In the genomic region with DNA sequence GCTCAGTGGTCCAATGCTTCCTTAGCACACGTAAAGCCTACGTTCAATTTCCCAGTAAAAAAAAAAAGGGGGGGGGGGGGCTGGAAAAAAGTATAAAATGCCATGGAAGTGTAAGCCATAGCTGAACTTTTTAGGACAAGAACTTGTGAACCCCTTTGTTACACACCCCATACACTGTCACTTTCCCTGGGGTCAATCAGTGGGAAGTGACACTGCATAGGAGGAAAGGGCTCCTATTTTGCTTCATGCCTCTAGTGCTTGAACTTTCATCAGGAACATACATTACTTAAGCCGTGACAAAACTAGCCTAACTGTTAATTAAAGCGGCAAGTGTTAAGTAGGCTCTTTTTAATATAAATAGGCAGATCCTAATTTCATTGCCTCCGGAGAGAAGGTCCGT, we compare ENCODE assay signal across 8 mouse cellular contexts. TPM values are rescaled to one million over a fixed set of nuclear protein-coding genes. Genes with fewer than 3 reads are reported as not detected.
DNase-seq lines count a peak whose midpoint lies in the region; ATAC-seq and TF ChIP-seq lines count a peak whose summit lies in the region.

No protein-coding gene starts in this region.

- H3K27ac ChIP-seq in heart, embryonic 10.5 days = peak overlapping the region; percentile 93
- peak overlapping the region; percentile 68; the same call in 1 of the 2 replicates for H3K27ac ChIP-seq in forebrain, embryonic 14.5 days (ENCODE audit: low read depth, low read length)
- peak overlapping the region; percentile 87 for H3K27ac ChIP-seq in liver, embryonic 15.5 days (replicated peaks)

- no peak for TF ChIP-seq CTCF in C2C12 (IDR thresholded peaks at IDR 0.05; ENCODE audit: control insufficient read depth, insufficient read depth, insufficient read length)

- no peaks in the 10 kb centered on the region for H3K27me3 ChIP-seq in heart, embryonic 10.5 days (ENCODE audit: insufficient read depth, poor library complexity, severe bottlenecking)
- H3K27me3 ChIP-seq in C2C12 (ENCODE audit: control insufficient read depth, insufficient read depth, insufficient read length) = no peaks in the 10 kb centered on the region
- H3K27me3 ChIP-seq in forebrain, embryonic 14.5 days (replicated peaks; ENCODE audit: control insufficient read depth, insufficient read depth, low read length) = no peaks in the 10 kb centered on the region
- no peaks in the 10 kb centered on the region for H3K27me3 ChIP-seq in liver, embryonic 15.5 days

- no peak for ATAC-seq in forebrain, embryonic 14.5 days
- ATAC-seq in liver, embryonic 15.5 days (ENCODE audit: insufficient read depth) = no peak
- ATAC-seq in monocyte, adult 5-6 weeks (replicated peaks; ENCODE audit: insufficient number of reproducible peaks, low FRiP score, low TSS enrichment, poor library complexity, severe bottlenecking) = no peak

- H3K4me2 ChIP-seq in forebrain, embryonic 14.5 days (ENCODE audit: low read length) = peak overlapping the region; percentile 61
- peak overlapping the region; percentile 85 for H3K4me2 ChIP-seq in liver, embryonic 15.5 days

- no peak overlapping the region for H3ac ChIP-seq in C2C12 (ENCODE audit: control insufficient read depth, insufficient read length, low read depth)

- H3K9ac ChIP-seq in forebrain, embryonic 14.5 days (ENCODE audit: low read length) = peak overlapping the region; percentile 58
- H3K9ac ChIP-seq in liver, embryonic 15.5 days = peak overlapping the region; percentile 60

- H3K4me3 ChIP-seq in heart, embryonic 10.5 days = peak overlapping the region; percentile 88
- peak overlapping the region; percentile 32 for H3K4me3 ChIP-seq in C2C12 (ENCODE audit: insufficient read depth, poor library complexity, severe bottlenecking)
- peak overlapping the region; percentile 48 for H3K4me3 ChIP-seq in forebrain, embryonic 14.5 days (ENCODE audit: low read depth, low read length)
- H3K4me3 ChIP-seq in liver, embryonic 15.5 days (replicated peaks) = peak overlapping the region; percentile 91

- peaks cover 8% of the 10 kb centered on the region; the same call in 1 of the 2 replicates for H3K4me1 ChIP-seq in heart, embryonic 10.5 days
- H3K4me1 ChIP-seq in forebrain, embryonic 14.5 days (ENCODE audit: control insufficient read depth, insufficient read depth, low read length) = peaks cover 5% of the 10 kb centered on the region; the same call in 1 of the 2 replicates
- H3K4me1 ChIP-seq in liver, embryonic 15.5 days (replicated peaks) = peaks cover 46% of the 10 kb centered on the region

- WGBS in heart, embryonic 10.5 days = 31% methylated on average over 6 of the region's 6 CpGs
- WGBS in forebrain, embryonic 14.5 days = 27% methylated on average over 6 of the region's 6 CpGs
- WGBS in liver, embryonic 15.5 days (ENCODE audit: insufficient replicate concordance) = 31% methylated on average over 6 of the region's 6 CpGs

- DNase-seq in heart, embryonic 10.5 days (ENCODE audit: low spot score) = no peak
- no peak for DNase-seq in heart, adult 9 months (ENCODE audit: low spot score in 2 of 2)
- DNase-seq in forebrain, embryonic 14.5 days (ENCODE audit: low spot score) = no peak
- DNase-seq in adrenal gland, postnatal 14 days = no peak
- DNase-seq in frontal cortex, postnatal 25 days (ENCODE audit: low spot score in 2 of 2) = no peak

- peaks cover 10% of the 10 kb centered on the region for H3K79me2 ChIP-seq in C2C12 (ENCODE audit: control insufficient read depth, insufficient read depth)

- H3K9me3 ChIP-seq in heart, embryonic 10.5 days = no peaks in the 10 kb centered on the region
- H3K9me3 ChIP-seq in forebrain, embryonic 14.5 days (replicated peaks; ENCODE audit: control insufficient read depth, low read length) = no peaks in the 10 kb centered on the region
- no peaks in the 10 kb centered on the region for H3K9me3 ChIP-seq in liver, embryonic 15.5 days (replicated peaks)

- no peaks in the 10 kb centered on the region for H3K36me3 ChIP-seq in heart, embryonic 10.5 days
- H3K36me3 ChIP-seq in C2C12 (ENCODE audit: control insufficient read depth, insufficient read depth) = no peaks in the 10 kb centered on the region
- H3K36me3 ChIP-seq in forebrain, embryonic 14.5 days (ENCODE audit: control insufficient read depth, insufficient read depth, low read length) = no peaks in the 10 kb centered on the region
- peaks cover 18% of the 10 kb centered on the region for H3K36me3 ChIP-seq in liver, embryonic 15.5 days (replicated peaks)

- no peaks in the 10 kb centered on the region for H3K79me3 ChIP-seq in C2C12 (ENCODE audit: low read depth)

TF ChIP-seq in C2C12, 6 proteins besides CTCF, POLR2A, EP300 and RAD21:
- TF ChIP-seq MAX (IDR thresholded peaks at IDR 0.05) = no peak
- no peak for TF ChIP-seq USF1 (IDR thresholded peaks at IDR 0.05; ENCODE audit: low read depth)
- TF ChIP-seq MYOD1 (IDR thresholded peaks at IDR 0.05; ENCODE audit: control insufficient read depth, insufficient read length, low read depth) = no peak
- TF ChIP-seq FOSL1 (IDR thresholded peaks at IDR 0.05; ENCODE audit: insufficient read depth, low read length, poor library complexity, severe bottlenecking) = no peak
- TF ChIP-seq MYOG (IDR thresholded peaks at IDR 0.05; ENCODE audit: control insufficient read depth, extremely low read depth, insufficient read length) = no peak
- TF ChIP-seq CEBPB (IDR thresholded peaks at IDR 0.05; ENCODE audit: low read depth) = no peak

RNA-seq across cellular contexts. Expression of gene Lpcat3, which starts 0.8 kb away (rescaled TPM):
- polyA plus RNA-seq in heart, embryonic 10.5 days (2016; fragmentation: Nextera tagmentation; extraction: Ambion mirVana) = 45.2 and 53.8 TPM in 2 replicates
- polyA plus RNA-seq in C2C12 (2012; fragmentation: generic; extraction: Trizol) = 55.4 TPM
- polyA plus RNA-seq in forebrain, embryonic 14.5 days (2014; fragmentation: Nextera tagmentation; extraction: Ambion mirVana) = 33.4 and 38.7 TPM in 2 replicates
- polyA plus RNA-seq in liver, embryonic 15.5 days (2015; fragmentation: Nextera tagmentation; extraction: Ambion mirVana) = 82.0 and 85.6 TPM in 2 replicates
- 18.6 to 29.6 TPM (median 20.8 TPM) in 3 replicates for total RNA-seq in monocyte, adult 5-6 weeks (2017)
- 78.0 and 82.3 TPM in 2 replicates for total RNA-seq in adrenal gland, postnatal 14 days (2021)

RNA-seq across cellular contexts. Expression of gene C1s2, which starts 26.1 kb away (rescaled TPM):
- polyA plus RNA-seq in heart, embryonic 10.5 days (2016; fragmentation: Nextera tagmentation; extraction: Ambion mirVana) = 0.06 TPM in 1 of 2 replicates, not detected in the other
- polyA plus RNA-seq in C2C12 (2012; fragmentation: generic; extraction: Trizol) = 0.04 TPM
- 0.10 TPM in 1 of 2 replicates, not detected in the other for polyA plus RNA-seq in forebrain, embryonic 14.5 days (2014; fragmentation: Nextera tagmentation; extraction: Ambion mirVana)
- polyA plus RNA-seq in liver, embryonic 15.5 days (2015; fragmentation: Nextera tagmentation; extraction: Ambion mirVana) = not detected in 2 replicates
- total RNA-seq in monocyte, adult 5-6 weeks (2017) = not detected in 3 replicates
- 2.7 and 2.9 TPM in 2 replicates for total RNA-seq in adrenal gland, postnatal 14 days (2021)

RNA-seq across cellular contexts. Expression of gene Emg1, which starts 50.0 kb away (rescaled TPM):
- polyA plus RNA-seq in heart, embryonic 10.5 days (2016; fragmentation: Nextera tagmentation; extraction: Ambion mirVana) = 162 and 216 TPM in 2 replicates
- 208 TPM for polyA plus RNA-seq in C2C12 (2012; fragmentation: generic; extraction: Trizol)
- polyA plus RNA-seq in forebrain, embryonic 14.5 days (2014; fragmentation: Nextera tagmentation; extraction: Ambion mirVana) = 166 and 186 TPM in 2 replicates
- polyA plus RNA-seq in liver, embryonic 15.5 days (2015; fragmentation: Nextera tagmentation; extraction: Ambion mirVana) = 122 and 128 TPM in 2 replicates
- 82.8 to 125 TPM (median 86.6 TPM) in 3 replicates for total RNA-seq in monocyte, adult 5-6 weeks (2017)
- 79.7 and 87.9 TPM in 2 replicates for total RNA-seq in adrenal gland, postnatal 14 days (2021)

RNA-seq across cellular contexts. Expression of gene Phb2, which starts 50.1 kb away (rescaled TPM):
- polyA plus RNA-seq in heart, embryonic 10.5 days (2016; fragmentation: Nextera tagmentation; extraction: Ambion mirVana) = 438 and 483 TPM in 2 replicates
- 456 TPM for polyA plus RNA-seq in C2C12 (2012; fragmentation: generic; extraction: Trizol)
- 237 and 245 TPM in 2 replicates for polyA plus RNA-seq in forebrain, embryonic 14.5 days (2014; fragmentation: Nextera tagmentation; extraction: Ambion mirVana)
- 242 and 243 TPM in 2 replicates for polyA plus RNA-seq in liver, embryonic 15.5 days (2015; fragmentation: Nextera tagmentation; extraction: Ambion mirVana)
- 123 to 138 TPM (median 126 TPM) in 3 replicates for total RNA-seq in monocyte, adult 5-6 weeks (2017)
- 392 and 412 TPM in 2 replicates for total RNA-seq in adrenal gland, postnatal 14 days (2021)

Comparison
In these comparisons a context has a peak if more than half of its experiments do, and no peak if none do; other contexts are left out.
1. H3K4me3 ChIP-seq: peak in every context shown above with its lines; median percentile 91 in liver, embryonic 15.5 days; 88 in heart, embryonic 10.5 days; 48 in forebrain, embryonic 14.5 days; 32 in C2C12.